Mouse (Mus musculus): ENCODE data around the gene Ppif.

The Ppif gene

GRCm38 (mm10) chr14:25693888-25694568, at the start of gene Ppif:
Gene Ppif (plus strand): TSS chr14:25694154.
- in situ Hi-C loops (cut with MboI, MseI), result no loop called here

DNA sequence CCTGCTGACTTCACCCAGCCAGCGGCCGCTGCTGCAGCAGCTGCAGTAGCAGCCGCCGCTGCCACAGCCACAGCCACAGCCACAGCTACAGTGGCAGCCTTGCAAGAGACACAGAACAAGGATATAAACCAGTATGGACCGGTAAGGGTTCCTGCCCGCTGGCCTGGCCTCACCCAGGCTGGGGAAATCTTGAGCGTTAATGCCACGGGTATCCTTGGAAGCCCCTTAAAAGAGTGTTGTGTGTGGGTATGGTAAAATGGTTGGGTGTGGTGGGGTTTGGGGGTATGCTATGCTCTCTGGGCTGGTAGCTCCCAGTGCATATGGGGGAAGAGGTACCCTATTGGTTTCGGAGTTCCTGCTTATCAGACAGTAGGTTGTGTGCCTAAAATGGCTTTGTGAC, 48.2 kb upstream of the Ppif start:
- in situ Hi-C loops (cut with MboI, MseI), result no loop called here

DNA sequence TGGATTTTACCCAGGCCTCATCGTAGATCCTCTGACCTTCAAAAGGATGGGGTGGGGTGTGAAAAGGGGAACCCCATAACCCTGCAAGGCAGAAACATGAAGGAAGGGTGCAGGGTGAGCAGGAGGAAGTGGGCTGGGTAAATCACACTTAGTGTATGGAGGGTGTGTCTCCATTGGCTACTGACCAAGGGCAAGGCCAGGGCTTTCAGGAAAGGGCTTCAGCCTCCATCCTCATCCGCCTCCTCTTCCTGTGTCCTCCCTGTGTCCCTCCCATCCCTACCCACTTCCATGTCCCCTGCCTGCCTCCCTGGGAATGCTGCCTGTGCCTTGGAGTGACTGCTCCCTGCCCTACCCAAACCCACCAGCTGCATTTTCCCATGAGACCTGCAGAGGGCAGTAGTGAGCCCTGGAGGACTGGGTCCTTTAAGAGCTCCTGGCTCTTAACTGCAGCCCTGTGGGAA, 47.8 kb upstream of the Ppif start:
- in situ Hi-C loops (cut with MboI, MseI), result no loop called here

DNA sequence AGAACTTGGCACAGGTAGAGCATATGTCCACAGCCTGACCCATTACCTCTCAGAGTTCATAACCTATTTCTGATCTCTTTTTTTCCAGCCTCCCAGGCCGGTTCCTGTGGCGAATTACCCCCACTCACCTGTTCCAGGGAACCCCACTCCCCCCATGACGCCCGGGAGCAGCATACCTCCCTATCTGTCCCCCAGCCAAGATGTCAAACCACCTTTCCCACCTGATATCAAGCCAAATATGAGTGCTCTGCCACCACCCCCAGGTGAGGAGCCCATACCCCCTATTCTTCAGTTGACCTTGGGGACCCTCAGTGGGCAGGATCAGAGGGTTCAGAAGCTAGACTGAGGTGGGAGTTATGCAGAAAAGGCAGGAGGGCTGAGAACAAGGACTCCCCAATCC, 42.8 kb upstream of the Ppif start:
- in situ Hi-C loops (cut with MboI, MseI), result no loop called here

DNA sequence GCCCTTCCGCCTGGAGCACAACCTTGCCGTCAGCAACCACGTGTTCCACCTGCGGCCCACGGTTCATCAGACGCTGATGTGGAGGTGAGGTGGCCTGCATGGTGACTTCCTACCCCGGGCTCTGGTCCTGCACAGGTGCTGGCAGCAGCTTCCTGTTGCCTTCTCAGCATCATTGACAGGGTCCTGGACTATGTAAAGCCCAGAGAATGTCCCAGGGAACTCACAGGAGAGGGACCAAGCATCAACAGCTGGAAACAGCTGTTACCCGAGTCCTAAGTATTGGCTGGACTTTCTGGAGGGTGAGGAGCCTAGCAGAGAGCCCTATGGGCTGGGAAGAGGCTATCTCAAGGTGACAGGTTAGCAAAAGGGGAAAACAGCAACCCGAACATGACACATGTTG, 42.0 kb upstream of the Ppif start:
- in situ Hi-C loops (cut with MboI, MseI), result no loop called here

DNA sequence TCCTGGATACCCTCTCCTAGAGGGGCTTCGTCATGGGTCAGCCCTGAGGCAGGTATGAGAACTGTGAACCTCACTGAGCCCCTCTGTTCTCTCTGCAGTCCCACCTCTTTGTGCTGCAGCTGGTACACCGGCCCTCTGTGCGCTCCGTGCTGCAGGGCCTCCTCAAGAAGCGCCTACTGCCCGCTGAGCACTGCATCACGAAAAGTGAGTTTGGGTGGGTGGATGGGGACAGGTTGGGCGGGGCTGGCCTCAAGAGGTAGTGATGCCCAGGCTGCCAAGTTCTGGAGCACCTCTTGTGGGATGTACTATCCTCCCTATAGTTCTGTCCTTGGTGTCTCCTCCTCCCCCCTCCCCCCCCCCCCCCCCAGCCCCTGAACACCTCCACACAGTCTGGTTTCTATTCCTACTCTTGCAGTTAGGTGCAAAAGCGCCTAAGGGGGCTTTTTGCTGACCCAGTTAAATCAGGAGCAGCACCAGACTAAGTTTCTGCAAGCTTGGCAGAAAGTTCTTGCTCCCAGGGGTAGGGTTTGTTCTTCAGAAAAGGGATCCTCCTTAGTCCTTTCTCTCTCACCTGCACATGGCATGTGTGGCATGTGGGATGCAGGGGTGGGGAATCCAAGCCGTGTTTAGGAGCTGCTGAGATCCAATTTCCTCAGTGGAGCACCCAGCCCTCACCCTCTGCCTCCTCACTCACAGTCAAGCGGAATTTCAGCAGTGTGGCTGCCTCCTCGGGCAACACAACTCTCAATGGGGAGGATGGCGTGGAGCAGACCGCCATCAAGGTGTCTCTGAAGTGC, 39.4 kb upstream of the Ppif start:
- in situ Hi-C loops (cut with MboI, MseI), result no loop called here

GRCm38 (mm10) chr14:25660661-25661060, 33.3 kb upstream of the Ppif start:
- in situ Hi-C loops (cut with MboI, MseI), result no loop called here

DNA sequence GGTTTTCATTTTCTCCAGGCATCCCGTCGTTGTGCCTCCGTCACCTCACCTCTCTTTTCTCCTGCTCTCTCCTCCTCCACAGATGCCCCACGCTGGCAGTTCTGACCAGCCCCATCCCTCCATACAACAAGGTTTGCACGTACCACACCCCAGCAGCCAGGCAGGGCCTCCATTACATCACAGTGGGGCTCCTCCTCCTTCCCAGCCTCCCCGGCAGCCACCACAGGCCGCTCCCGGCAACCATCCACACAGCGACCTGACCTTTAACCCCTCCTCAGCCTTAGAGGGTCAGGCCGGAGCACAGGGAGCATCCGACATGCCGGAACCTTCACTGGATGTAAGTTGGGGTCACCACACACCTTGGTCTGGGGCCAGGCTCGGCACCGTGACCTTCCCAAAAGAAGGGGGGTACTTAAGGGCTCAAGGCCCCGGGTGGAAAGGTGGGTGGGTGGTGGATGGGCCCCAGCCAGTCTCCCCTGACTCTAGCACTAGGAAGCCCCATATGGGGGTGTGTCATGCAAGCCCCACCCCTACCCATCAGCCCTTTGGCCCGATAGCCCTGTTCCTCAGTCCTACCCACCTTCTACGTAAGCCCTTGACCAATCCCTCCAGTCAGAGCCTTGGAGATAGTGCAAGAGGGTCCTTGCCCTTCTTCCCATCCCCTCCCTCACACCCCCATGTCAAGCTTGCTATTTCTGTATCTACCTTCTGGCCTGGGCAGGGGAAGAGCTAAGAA, 32.6 kb upstream of the Ppif start:
- in situ Hi-C loops (cut with MboI, MseI), result no loop called here

- in situ Hi-C loops (cut with MboI, MseI), result no loop called here
Observed at GRCm38 (mm10) chr14:25663649-25664309, 30.2 kb upstream of the Ppif start.

DNA sequence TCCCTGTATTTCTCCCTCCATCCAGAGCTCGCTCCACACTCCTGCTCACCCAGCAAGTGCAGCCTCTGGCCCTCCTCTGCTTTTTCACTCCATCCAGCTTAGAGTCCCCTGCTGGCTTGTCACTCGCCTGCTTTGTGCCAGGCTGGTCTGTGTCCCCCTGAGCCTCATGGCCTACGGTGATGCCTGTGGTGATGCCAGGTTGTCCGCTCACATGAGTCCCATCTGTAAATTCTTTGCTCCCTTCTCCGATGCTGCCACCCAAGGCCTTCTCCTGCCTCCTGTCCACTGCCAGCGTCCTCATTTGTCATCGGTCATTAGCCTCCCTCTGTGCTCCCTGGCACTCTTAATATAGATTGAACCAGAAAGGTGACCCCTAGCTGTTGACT, 29.7 kb upstream of the Ppif start:
- in situ Hi-C loops (cut with MboI, MseI), result no loop called here

DNA sequence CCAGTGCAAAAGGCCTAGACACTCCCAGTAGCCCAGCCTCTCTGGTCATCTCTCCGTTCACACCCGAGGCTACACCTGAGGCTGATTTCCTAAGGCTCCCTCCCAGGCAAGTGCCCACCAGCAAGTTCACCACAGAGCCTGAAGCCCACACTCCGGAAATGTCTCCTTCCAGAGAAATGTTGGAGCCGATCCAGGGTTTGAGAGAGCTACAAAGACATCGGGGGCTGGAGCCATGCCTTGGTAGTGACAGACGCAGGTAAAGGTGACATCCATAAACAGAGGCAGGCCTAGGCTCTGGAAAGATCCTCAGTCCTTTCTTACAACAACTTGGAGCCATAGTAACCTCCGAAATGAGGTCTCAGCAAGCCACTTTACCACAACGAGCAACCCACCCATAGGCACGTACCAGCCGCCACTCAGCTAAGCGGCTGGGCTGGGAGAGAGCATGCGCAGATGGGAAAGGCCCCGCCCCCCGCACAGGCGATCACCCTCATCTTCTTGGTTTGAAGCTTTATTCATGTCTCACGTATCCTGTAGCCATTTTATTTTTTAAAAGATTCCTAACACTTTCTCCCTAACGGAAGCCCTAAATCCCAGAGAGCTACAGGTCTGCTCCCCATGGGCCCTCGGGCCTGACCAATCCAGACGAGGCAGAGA, 28.5 kb upstream of the Ppif start:
- in situ Hi-C loops (cut with MboI, MseI), result no loop called here

DNA sequence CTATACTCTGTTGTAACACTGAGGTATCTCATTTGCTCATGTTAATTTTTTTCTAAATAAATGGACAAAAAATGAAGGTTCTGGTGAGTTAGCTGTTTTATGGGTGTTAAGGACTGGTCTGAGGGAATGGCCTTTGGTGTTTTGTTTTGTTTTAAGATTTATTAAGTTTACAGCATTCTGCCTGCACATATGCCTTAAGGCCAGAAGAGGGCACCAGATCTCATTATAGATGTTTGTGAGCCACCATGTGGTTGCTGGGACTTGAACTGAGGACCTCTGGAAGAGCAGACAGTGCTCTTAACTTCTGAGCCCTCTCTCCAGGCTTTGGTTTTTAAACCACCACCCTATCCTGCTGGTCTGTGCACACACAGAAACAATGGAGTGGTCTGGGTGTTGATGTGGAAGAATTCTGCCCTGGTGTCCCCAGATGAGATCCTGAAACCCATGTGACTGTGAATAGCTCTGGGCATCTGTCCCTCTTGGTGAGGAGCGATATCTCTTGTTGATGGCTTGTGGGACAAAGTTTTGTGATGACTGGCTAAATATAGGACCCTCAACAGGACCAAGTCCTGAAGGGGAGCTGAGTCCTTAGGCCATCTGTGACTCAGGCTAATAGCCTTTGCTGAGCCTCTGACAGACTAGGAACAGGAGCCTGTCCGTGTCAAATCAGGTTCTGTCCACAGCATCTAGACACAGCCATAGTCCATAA, 27.1 kb upstream of the Ppif start:
- in situ Hi-C loops (cut with MboI, MseI), result no loop called here

GRCm38 (mm10) chr14:25667587-25667986, 26.4 kb upstream of the Ppif start:
- in situ Hi-C loops (cut with MboI, MseI), result no loop called here

- in situ Hi-C loops (cut with MboI, MseI), result no loop called here
Observed at GRCm38 (mm10) chr14:25679625-25680024, 14.3 kb upstream of the Ppif start.

GRCm38 (mm10) chr14:25682020-25682419, 11.9 kb upstream of the Ppif start:
- in situ Hi-C loops (cut with MboI, MseI), result no loop called here

GRCm38 (mm10) chr14:25686216-25686945, 7.6 kb upstream of the Ppif start:
- in situ Hi-C loops (cut with MboI, MseI), result no loop called here

DNA sequence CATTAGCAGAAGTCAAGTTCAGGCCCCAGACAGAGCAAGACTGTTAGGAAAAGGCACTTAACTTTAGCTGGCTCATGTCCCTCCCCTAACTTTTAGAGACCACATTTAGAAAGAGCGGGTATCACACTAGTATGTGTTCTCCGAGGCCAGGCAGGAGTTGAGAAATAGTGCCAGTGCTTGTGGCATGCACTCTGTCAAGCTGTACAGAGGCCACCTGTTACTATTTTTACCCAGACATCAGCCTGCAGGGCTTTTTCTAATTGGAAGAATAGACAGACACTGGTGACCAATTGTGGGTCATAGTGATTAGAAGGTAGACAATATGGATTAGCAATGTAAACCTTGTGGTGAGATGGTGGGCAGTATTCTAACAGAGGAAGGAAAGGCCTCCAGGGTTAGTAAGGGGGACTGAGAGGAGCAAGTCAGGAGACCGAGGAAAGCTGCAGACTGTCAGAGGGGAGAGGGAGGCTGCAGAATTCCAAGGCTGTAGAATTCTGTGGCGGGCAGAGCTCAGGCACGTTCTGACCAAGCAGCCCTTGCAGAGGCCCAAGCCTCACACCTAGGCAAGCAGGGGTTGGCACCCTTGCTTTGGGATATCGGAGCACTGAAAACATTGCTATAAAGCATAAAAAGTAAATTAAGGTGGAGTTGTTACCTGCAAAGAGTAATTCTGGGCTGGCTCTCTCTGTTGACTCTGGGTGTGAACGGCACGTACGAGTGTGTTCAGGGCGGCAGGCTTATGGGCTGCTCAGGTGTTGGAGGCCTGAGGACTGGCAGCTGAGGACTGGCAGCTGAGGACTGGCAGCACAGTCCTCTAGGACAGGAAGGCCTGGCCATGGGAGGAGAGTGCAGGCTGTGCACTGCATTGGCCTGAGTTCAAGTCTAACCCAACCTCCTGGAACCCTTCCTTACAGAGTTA, 6.7 kb upstream of the Ppif start:
- in situ Hi-C loops (cut with MboI, MseI), result no loop called here

DNA sequence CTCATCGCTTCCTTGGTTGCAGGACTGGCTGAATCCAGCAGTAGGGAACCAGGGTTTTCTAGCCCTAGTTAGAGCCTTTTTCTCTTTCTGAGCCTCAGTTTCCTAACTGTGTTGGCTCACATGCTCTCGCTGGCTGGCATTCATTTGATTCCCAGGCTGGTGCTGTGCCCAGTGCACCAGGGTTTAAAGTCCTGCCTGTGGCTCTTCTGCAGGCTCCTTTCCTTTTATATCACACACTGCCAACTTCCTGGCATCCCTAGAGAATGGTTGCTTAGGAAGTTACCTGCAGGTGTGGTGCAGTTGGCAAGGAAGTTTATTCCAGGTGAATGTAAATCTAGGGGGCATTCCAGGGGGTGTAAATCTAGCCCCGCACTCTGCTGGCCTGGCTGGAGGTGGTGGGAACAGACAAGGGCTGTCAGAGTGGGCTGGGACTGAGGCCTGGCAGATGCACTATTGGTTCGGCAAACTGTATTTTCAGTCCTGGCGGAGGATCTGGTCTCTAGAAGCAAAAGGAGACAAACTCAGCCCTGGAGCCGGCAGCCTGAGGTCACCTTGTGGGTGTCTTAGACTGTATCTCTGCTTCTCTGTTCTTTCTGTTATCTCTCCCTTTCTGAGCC, 575 bp upstream of the Ppif start:
- in situ Hi-C loops (cut with MboI, MseI), result no loop called here

- in situ Hi-C loops (cut with MboI, MseI), result no loop called here
Observed at GRCm38 (mm10) chr14:25694569-25694897, 579 bp downstream of the Ppif start.
